Mouse (Mus musculus) heart, adult 9 months (tissue): Measurements from ENCODE around the gene Asb2.

Source experiments
- DNase-seq, 2 experiments: peaks; one replicate each; pipeline ENCODE4 v3.0.0; 2022; ENCODE audit warnings: low spot score in 2 of 2

Asb2 gene

GRCm38 (mm10) chr12:103360812-103361211 lies 5.0 kb upstream of the Asb2 start:
- DNase-seq, result no peak

GRCm38 (mm10) chr12:103358951-103359801 lies 3.4 kb upstream of the Asb2 start:
- DNase-seq, result peak in 1 of 2 experiments; percentile 63

GRCm38 (mm10) chr12:103358216-103358615 lies 2.4 kb upstream of the Asb2 start:
- DNase-seq, result peak; percentile 69 to 83

- no peak for DNase-seq
Measured at GRCm38 (mm10) chr12:103356415-103356748, 581 bp upstream of the Asb2 start.

- peak; percentile 85 to 86 for DNase-seq
Measured at GRCm38 (mm10) chr12:103353538-103353937, 2.3 kb downstream of the Asb2 start.

GRCm38 (mm10) chr12:103352735-103353134 lies 3.1 kb downstream of the Asb2 start:
- peak; percentile 76 to 85 for DNase-seq

GRCm38 (mm10) chr12:103348506-103348905 lies 7.3 kb downstream of the Asb2 start:
- peak; percentile 64 to 77 for DNase-seq

- no peak for DNase-seq
Measured at GRCm38 (mm10) chr12:103347406-103347805, 8.4 kb downstream of the Asb2 start.

GRCm38 (mm10) chr12:103346945-103347344 lies 8.9 kb downstream of the Asb2 start:
- DNase-seq, result no peak

- DNase-seq, result no peak
Measured at GRCm38 (mm10) chr12:103344934-103345333, 10.9 kb downstream of the Asb2 start.

GRCm38 (mm10) chr12:103343456-103343855 lies 12.3 kb downstream of the Asb2 start:
- peak in 1 of 2 experiments; percentile 69 for DNase-seq

GRCm38 (mm10) chr12:103341212-103341611 lies 14.6 kb downstream of the Asb2 start:
- peak in 1 of 2 experiments; percentile 43 for DNase-seq

- DNase-seq, result peak; percentile 60 to 72
Measured at GRCm38 (mm10) chr12:103338162-103338798, 17.5 kb downstream of the Asb2 start.

GRCm38 (mm10) chr12:103336766-103337165 lies 19.0 kb downstream of the Asb2 start:
- peak; percentile 63 to 64 for DNase-seq

- DNase-seq, result no peak
Measured at GRCm38 (mm10) chr12:103333426-103333825, 22.4 kb downstream of the Asb2 start.

- DNase-seq, result no peak
Measured at GRCm38 (mm10) chr12:103332879-103333278, 22.9 kb downstream of the Asb2 start.

- DNase-seq, result no peak
Measured at GRCm38 (mm10) chr12:103331491-103331890, 24.3 kb downstream of the Asb2 start.

GRCm38 (mm10) chr12:103328448-103329191 lies 27.2 kb downstream of the Asb2 start:
- DNase-seq, result peak; percentile 66 to 68

GRCm38 (mm10) chr12:103327107-103327506 lies 28.7 kb downstream of the Asb2 start:
- peak; percentile 49 to 61 for DNase-seq

- no peak for DNase-seq
Measured at GRCm38 (mm10) chr12:103326569-103326968, 29.2 kb downstream of the Asb2 start.

- peak; percentile 64 to 83 for DNase-seq
Measured at GRCm38 (mm10) chr12:103325156-103325857, 30.5 kb downstream of the Asb2 start.

- DNase-seq, result no peak
Measured at GRCm38 (mm10) chr12:103322801-103323200, 33.0 kb downstream of the Asb2 start.
